Mouse (Mus musculus) hindlimb bud, embryonic 11.5 days (tissue): ENCODE results near the gene Tssc4.

Source experiments
- DNase-seq: peaks from one replicate; pipeline ENCODE4 v3.0.0-alpha.2; 2012; ENCODE audit warnings: low read depth, low spot score; ENCODE audit errors: extremely low spot score

The Tssc4 gene

DNA sequence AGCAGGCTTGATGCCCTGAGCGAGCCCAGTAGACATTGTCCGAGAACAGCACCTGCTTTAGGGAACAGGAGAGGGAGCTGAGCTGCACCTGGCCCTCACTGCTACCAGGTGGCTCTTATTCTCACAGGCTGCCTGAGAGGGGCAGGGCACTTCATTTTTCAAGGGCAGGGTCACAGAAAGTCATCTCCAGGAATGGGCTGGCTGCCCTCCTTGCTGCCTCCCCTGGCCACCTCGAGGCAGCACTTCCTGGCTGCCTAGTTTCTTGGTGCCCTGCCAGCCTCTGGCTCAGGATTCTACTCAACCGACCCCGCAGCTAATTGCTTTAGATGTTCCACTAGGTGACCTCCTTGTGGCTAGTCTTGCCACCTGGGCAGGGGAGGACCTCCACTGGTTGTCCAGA is 39.2 kb downstream of the Tssc4 start:
- DNase-seq, result no peak

DNA sequence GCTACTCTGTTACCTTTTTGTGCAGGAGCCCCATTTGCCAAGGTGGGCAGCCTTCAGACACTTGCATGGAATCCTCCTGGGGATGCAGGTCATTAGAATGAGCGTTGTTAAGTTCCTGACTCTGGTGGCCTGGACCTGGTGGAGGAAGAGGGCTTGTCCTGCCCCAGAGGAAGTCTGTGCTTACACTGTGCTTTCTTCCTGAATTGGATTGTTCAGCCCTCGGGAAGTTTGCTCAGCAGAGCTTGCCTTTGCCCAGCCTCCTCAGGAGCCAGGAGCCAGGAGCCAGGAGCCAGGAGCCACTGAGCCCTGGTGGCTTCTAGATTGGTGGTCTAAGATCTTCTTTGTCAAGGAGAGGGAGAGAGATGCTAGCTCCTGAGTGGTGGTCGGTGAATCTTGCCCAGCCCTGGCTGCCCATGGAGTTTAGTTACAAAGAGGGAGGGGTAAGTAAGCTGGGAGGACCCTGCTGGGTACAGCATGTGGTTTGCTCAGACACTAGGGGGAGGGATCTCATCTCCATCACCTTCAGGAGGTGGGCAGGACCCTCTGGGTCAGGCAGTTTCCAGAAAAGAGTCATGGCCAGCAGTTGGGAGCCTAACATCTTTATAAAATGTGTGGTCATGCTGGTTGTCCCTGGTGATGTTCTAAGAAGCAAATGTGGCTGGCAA is 40.1 kb downstream of the Tssc4 start:
- DNase-seq, result no peak

DNA sequence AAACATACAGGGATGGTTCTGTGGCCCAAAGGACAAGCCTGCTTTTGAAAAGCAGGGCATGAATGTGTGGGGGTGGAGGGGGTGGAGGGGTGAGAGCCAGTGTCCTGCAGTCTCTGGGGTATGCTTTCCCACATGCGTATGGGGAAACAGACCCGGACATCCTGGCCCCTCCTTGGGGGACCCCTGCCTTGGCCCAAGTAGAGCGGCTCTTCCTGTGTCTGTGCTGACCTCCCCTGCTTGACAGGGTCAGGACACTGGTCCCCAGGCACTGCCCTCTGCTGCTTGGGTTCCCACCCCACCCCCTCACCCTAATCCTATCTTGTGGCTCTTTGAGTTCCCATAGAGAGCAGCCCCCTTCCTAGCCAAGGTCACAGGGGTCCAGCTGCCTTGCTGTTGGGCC is 40.6 kb downstream of the Tssc4 start:
- no peak for DNase-seq

DNA sequence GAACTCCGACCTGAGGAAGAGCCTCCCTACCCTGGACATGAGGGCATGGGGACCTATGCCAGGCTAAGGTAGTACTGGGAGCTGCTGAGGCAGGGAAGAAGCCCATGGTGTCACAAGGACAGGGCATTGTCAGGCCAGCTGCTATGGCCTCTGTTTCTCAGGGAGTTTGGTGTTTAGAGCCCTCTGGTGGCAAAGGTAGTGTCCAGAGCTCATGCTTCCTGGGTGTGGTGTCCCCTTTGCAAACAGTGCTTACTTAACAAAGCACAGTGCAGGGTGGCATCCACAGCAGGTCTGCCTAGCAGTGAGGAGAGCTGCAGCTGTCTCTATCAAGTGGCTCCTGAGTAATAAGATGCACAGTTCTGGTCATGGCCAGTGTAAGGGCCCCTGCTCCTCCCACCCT is 41.8 kb downstream of the Tssc4 start:
- DNase-seq, result no peak

DNA sequence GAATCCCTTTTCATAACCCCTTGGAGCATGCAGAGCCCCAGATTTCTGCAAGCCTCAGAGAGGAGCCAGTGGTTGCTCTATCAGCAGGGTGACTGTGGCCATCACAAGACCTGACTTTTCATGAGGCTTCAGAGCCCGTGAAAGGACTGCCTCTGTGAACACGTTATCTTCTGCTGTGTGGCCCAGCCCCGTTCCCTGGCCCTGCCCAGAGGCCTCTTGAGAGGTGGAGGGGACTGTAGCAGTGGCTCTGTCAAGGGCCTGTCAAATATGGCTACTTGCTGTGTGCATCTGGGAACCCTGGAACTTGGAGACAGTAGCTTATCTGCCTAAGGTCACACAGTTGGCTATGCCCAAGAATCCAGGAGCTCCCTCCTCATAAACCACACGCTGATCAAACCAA is 42.7 kb downstream of the Tssc4 start:
- no peak for DNase-seq

DNA sequence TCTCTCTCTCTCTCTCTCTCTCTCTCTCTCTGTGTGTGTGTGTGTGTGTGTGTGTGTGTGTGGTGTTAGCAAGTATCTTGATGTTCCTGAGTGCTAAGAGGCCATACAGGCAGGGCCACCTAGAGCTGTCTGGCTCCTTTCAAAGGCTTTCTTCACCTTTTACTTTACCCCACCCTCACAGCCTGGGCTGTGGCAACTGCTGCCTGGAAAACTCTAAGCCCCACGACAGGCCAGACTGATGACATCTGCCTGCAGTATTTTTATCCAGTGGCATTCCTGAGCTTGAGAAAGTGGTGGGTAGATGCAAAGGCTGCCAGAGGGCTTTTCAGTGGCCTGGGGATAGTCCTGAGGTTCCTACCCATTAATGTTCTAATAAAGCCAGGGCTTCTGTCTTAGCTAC is 43.3 kb downstream of the Tssc4 start:
- DNase-seq, result no peak

DNA sequence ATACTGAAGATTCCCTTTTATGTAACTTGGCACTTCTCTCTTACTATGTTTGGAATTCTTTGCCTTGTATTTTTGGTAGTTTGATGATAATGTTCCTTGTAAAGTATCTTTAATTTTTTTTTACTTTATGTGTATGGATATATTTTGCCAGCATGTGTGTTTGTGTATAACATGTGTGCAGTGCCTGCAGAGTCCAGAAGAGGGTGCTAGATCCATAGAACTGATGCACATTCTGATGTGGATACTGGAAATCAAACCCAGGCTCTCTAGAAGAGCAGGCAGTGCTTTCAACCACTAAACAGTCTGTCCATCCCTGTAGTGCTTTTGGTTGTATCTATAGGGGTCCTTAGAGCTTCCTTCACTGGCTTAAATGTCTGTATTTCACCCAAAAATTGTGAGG is 45.7 kb downstream of the Tssc4 start:
- no peak for DNase-seq

DNA sequence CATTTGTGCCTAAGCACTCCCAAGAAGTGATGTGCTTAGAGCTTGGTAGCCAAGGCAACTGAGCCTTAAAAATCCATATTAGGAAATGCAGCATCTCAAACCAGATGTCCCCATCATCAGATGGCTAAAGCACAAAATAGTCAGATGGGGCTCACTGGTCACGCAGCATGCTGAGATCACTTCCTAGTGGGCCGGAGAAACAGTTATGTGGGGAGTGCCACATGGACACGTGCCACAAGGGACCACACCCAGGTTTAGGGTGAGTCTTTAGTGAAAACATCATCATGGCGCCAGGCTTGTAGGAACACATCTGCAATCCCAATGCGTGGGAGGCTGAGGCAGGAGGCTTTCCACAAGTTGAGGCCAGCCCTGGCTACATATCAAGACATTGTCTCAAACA is 47.5 kb downstream of the Tssc4 start:
- DNase-seq, result no peak

DNA sequence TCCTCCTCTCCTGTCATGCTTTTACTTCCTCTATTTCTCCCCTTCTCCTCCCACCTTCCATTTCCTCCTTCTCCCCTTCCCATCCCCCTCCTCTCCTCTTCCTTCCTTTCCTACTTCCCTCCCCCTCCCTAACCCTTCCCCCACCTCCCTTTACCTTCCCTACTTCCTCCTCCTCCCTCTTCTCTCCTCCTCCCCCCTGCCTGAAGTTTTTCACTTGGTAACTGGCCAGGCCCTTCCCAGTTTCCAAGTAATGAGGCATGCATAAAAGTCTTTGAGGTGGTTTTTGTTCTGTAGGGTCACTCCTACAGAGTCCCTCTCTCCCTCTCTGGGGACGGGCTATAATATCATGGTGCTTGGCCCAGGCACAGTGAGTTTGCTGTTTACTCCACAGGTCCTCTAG is 50.4 kb downstream of the Tssc4 start:
- no peak for DNase-seq

DNA sequence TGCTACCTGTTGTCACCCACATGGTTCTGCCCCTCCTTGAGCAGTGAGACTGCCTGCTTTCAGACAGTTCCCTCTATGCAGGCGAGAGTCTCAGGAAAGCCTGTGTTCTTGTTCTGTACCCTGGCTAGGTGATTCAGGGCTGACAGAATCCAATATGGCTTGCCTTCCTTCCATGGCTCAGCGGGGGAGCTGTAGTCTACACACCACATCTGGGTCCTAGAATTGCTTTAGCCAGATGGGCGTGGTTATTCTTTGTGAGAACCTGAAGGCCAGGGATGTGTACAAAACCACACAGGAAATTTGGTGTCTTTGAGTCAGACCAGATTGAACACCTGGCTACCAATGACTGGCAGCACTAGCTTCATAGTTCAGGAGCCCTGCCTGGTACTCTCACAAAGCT is 50.8 kb downstream of the Tssc4 start:
- no peak for DNase-seq
